Mouse (Mus musculus) retina, adult 2 months (tissue): Measurements from ENCODE around the gene Eif4e.

Experiments
- DNase-seq: peaks from one replicate; pipeline ENCODE4 v3.0.0-alpha.2; 2012; ENCODE audit warnings: low read depth, low spot score

Gene Eif4e

DNA sequence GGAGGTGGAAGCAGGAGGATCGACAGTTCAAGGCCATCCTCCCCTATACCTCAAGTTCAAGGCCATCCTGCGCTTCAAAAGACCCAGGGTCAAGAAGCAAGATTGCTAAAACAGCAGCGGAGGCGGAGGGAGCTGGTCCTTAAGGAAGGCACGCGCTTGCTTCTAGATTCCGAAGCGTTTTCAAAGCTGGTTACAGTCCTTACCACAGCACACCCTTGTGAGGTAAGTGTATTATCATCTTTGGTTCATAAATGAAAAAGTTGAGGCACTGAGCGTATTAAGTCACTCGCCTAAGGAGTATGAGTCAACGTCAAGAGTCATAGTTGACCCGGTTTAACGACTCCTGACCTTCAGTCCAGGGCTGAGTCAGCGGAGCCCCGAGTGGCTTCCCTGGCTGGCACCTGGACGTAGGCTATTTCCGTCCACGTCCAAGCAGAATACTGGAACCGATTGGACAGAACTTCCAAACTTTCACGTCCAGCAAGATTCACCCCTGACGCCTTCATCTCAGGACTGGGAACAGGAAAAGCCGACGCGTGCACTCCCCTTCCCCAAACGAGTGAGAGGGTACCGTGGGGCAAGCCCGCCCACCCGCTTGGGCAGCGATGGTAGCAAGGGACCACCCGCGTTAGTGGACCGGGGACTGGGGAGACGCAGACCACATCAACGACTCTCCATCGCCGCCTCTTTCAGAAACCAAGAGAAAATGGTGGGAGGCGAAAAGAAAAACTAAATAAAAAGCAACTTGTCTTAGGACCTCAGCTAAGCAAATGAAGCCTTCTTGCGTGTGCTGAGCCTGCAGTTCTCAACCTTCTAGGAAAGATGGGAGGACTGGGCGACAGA is at the start of gene Eif4e:
Eif4e (plus strand) TSS at position 107 of the 843 bp plus-strand sequence.
- DNase-seq: no peak

DNA sequence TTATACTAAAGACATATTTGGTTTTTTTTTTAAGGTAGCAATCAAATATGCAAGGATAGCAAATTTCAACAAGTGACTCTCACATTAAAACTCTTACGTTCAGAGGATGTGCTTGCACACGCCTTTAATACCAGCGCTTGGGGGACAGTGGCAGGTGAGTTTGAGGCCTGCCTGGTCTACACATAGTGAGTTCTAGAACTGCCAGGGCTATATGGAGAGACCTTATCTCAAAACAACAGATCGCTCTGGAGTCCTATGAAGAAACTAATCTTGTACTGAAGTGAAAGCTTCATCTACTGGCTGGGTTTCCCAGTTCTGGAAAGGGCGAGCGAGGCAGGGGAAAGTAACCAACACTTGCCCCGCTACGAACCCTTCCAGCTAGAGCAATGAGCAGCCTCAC is 46.5 kb upstream of the Eif4e start:
- no peak for DNase-seq

DNA sequence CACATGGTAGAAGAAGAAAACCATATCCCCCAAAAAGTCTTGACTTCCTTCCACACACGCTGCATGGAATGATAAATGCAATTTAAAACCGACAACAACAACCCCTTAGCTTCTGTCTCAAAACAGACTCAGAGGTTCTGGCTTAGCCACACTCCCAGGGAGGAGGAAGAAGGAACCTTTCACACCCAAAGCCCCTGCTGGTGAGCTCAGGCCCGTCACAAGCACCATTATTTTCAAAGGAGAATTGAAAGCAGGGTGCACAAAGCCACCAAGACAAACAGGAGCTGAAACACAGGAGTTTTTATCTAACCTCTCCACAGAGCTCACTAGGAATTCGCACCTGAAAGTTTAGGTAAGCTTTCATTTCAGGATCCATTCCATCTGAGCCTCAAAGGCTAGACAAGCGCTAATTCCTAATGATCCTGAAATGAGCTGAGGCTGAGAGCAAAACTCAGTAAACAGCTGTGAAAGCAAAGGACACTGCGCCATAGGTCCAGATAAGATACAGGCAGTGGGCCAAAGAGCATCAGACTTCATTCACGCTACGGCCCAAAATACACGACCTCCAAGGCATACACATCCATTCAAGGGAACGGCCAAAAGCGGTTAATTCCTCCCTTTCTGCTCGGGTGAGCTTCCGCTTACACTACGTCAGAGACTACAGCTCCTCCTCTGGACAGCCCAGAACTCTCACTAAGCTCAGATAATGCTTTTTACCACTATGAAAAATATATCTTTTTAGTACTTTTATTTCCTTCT is 44.3 kb upstream of the Eif4e start:
- DNase-seq: no peak

DNA sequence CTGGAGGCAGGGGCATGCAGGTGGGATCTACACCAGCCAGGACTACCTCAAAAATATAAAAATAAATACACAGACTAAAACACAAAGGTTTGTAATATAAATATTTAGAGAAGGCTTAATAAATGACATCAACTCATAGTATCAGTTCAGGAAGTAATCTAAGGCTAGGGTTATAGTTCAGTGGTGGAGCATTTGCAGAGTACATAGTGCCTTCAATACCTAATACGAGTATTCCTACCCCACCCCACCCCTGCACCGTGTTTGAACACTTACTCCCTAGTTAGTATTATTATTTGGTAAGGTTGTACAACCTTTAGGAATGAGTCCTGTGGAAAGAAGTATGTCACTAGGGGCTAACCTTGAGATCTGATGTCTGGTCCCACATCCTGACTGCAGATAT is 42.7 kb upstream of the Eif4e start:
- no peak for DNase-seq

GRCm38 (mm10) chr3:138488584-138489326 is 37.2 kb upstream of the Eif4e start:
- no peak for DNase-seq

DNA sequence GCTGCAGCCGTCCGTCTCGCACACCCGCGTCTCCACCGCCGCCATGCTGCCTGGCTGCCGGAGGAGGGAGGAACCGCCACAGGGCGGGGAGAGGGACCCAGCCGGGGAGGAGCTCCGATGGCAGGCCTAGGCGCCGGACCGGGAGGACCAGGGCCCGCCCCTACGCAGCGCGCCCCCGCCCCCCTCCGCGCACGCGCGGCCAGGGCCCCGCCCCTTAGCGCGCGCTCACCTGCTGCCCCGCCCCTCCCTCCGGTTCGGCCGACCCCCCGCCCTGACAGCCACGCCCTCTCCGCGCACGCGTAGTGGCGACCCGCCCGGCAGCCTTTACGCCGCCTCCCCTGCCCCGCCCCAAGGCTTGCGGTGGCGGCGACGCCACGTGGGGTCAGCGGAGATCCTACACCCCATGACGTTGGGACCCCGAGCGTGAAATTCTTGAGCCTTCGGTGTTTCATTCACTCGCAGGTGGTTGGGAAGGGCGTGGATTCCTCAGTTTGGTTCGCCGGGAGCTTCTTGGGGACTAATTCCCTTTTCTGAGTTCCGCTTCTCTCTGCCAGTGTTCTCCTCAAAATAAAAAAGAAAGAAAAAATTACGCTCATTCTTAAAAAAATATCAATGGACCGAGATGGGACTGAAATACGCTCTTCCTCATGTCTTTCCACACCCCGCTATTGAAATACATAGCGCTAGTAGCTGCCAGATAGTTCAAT is 36.5 kb upstream of the Eif4e start, which contains the start of gene Metap1:
Metap1 (minus strand) TSS at position 189 of the 707 bp plus-strand sequence.
- DNase-seq: peak; percentile 93

- DNase-seq: no peak
These were observed 36.0 kb upstream of the Eif4e start for GRCm38 (mm10) chr3:138490034-138490337.

DNA sequence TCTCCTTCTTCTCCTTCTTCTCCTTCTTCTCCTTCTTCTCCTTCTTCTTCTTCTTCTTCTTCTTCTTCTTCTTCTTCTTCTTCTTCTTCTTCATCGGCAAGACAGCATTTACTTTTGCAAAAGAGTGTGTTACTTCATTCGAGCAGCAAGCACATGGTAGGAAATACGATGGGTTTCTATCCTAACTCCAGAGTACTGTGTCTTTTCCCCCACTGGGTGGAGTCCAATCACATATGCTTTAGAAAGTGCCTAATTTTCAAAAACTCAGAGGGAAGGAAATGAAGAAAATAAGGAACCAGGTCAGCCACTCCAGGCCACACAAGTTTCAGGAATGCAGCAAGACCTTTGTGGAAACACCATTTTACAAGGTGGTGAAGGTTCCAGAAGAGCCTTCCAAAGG is 32.3 kb upstream of the Eif4e start:
- no peak for DNase-seq

DNA sequence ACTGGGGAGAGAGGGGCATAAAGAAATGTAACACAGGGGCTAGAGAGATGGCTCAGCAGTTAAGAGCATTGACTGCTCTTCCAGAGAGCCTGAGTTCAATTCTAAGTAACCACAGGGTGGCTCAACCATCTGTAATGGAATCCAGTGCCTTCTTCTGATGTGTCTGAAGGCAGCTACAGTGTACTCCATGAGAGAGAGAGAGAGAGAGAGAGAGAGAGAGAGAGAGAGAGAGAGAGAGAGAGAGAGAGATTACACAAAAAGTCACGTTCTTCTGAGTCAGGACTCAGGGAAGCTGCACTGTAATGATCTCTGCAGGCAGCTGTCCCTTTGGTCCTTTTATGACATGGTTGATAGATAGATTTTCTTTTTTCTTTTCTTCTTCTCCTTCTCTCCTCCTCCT is 31.4 kb upstream of the Eif4e start:
- DNase-seq: no peak

DNA sequence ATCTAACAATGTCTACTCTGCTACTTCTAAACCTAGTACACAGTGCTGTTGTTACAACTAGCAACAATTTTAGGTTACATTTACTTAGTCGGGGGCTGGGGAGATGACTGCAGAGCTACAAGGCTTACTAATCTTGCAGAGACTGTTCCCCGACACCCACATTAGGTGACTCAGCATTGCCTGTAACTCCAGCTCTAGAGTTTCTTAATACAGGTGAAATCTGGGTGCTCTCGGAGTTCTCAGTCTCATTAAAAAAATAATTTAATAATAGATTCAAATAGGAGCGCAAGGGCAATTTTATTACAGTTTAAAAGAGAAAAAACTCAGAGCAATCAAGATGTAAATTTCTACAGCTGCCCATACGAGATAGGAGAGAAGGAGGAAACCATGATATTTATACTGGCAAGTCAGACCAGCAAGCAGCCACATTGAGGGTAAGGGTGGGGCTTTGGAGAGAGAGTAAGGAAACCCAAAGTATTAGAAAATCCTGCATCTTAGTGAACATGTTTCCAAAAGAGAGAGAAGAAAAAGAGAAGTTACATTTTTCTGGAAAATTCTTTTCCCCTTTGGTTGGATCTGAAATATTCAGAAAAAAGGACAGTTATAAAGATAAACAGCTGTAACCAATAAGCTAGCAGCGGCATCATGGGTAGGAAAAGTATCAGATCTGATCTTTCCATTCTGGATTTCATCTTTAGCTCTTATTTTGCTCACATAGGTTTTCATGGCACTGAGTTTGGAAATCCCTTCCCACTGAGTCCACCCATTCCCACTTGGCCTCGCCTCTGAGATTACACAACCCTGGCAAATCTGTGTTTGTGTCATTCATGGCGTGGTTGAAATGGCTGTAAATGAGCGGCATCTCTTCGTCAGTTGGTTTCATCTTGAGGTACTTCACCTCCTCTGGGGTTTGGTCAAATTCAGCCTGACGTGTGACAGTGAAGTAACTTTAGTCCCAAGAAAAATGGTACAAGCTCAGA is 30.5 kb upstream of the Eif4e start:
- DNase-seq: no peak

GRCm38 (mm10) chr3:138498731-138499130 is 27.2 kb upstream of the Eif4e start:
- no peak for DNase-seq

DNA sequence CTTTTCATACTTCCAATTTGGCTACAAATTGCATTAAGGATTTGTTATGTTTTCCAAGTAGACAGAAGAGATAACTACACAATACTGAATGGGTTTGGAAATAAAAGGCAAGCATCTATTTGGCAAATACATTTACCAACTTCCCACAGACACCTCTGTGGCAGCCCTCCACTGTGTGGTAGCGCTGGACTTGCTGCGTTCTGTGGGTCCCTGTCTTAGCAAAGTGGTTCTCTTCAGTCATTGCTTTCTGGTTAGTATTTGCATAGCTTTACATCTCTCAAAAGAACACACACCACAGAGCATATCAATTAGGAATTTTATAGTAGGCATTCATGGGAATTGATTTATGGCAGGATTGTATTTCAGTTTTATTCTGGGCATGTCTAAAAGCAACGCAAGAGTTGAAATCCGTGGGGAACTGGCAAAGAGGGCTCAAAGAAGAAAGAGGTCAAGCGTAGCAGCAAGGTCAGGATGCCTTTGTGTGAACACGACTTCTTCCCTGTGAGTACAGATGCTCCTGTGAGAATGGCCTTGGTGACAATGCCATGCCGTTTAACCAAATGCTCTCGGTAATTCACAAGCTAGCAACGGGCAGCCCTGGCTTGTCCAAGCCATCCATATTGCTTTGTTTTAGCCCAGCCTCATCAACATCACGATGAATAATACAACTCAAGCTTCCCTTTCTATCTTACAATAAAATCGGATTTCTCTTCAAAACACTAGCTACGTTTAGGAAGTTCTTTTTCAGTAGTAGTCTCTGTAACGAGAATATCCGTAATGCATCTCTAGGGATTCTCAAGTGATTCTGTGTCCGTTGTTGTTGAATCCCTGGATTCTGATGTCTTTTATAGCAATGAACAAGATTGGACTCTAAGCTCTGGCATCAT is 25.9 kb upstream of the Eif4e start:
- no peak for DNase-seq

GRCm38 (mm10) chr3:138503754-138504153 is 22.2 kb upstream of the Eif4e start:
- no peak for DNase-seq

DNA sequence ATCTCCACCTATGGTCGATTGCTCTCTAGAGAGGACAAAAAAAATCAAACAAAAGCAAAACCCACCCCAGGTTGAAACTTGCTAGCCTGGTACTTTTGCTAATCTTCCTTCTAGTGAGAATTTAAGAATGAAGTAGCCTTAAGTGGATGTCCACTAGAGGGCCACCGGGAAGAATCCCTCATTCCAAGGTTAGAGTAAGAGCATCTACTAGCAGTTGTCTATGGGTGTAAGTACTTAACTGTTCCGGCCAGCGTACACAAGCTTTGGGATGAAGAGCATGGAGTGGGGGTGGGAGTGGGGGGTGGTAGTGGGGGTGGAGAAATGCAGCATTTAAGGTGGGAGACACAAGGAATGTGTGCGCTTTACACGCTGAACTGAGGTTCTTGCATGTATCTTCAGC is 19.2 kb upstream of the Eif4e start:
- no peak for DNase-seq

DNA sequence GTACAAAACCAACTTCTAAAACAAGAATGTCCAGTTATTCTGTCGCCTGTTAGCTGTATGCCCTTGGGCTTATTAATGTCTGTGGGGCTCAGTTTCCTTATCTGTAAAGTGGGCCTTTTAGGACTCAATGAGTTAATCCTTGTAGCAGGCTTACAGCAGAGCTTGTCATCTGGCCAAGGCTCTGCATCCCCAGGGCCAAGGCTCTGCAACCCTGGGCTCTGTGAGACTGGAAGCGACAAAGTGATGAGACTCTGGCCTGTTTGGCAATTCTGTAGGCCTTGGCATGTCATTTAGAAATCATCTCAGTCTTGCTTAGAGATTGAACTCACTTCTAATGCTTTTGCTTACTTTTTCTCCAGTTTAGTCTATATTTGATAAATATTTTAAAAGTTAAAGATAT is 16.4 kb upstream of the Eif4e start:
- DNase-seq: no peak

GRCm38 (mm10) chr3:138510471-138510870 is 15.5 kb upstream of the Eif4e start:
- DNase-seq: no peak

DNA sequence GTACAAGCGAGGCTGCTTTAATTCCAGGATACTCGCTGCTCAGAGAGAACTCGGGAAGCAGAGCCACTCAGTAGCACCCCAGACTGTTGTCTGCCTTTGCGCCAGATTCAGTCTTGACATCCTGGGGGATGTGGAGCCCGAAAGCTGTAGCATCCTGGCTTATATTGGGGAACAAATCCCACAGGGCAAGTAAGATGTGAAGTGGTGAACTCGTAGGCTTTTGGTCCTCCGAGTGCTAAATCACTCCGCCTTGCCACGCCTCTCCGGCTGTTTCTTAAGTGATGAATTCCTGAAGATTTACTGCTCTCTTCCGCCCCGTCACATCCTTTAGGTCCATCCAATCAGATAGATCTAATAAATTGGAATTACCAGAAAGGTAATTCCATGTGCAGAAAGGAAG is 12.7 kb upstream of the Eif4e start:
- DNase-seq: no peak

DNA sequence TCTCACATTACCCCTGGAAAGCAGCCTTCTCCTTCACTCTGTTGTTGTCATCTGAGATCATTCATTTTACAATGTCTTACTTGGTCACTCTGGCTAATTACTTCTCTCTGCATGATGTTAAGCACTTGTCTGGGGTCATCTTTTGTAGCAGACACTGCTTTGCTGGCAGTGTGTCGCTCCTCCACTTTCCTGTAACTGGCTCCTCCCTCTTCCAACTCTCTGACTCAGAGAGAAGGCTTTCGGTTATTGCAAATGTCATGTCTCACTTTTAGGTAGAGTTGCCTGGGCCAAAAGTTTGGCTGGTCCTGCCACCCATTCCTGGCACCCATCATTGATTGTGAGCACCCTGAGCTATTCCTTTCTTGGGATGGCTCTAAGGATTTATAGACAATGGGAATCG is 11.2 kb upstream of the Eif4e start:
- DNase-seq: no peak

- DNase-seq: no peak
These were observed 10.2 kb upstream of the Eif4e start for GRCm38 (mm10) chr3:138515656-138516370.
